Mouse (Mus musculus): ENCODE results near the gene Map3k14. TPM values are rescaled to one million over a fixed set of nuclear protein-coding genes. Genes with fewer than 3 reads are reported as not detected.
A peak's percentile ranks its signal among the peaks of the same experiment; 100 is the strongest.
"Not testable (repeated sequence)": the region's sequence is repeated elsewhere in the genome, so short reads cannot be mapped to it uniquely, and the experiment has no call there.

Gene Map3k14
- polyA plus RNA-seq, 1 experiment from 2014 or later, result 4.0 TPM

- Histone ChIP-seq H3K27ac (no peak overlapping the region), H3K9me3 (no peaks in the 10 kb centered on the region), H3K4me1 (peaks cover 17% of the 10 kb centered on the region), H3K36me3 (replicated peaks) (no peaks in the 10 kb centered on the region), H3K27me3 (ENCODE audit: poor library complexity, severe bottlenecking) (no peaks in the 10 kb centered on the region), H3K4me3 (no peak overlapping the region)
- 37% methylated on average over 14 of the region's 14 CpGs for WGBS
- no peak for DNase-seq (ENCODE audit: extremely low spot score, low spot score)
Measured at GRCm38 (mm10) chr11:103292152-103292889, 25.0 kb upstream of the Map3k14 start.

GRCm38 (mm10) chr11:103290841-103291240, 23.6 kb upstream of the Map3k14 start:
- not testable (repeated sequence) for DNase-seq (ENCODE audit: extremely low spot score, low spot score); H3K27ac ChIP-seq; H3K4me3 ChIP-seq; H3K27me3 ChIP-seq (ENCODE audit: poor library complexity, severe bottlenecking); H3K9me3 ChIP-seq; H3K36me3 ChIP-seq (replicated peaks)
- H3K4me1 ChIP-seq, result peaks cover 20% of the 10 kb centered on the region
- 93% methylated on average over 7 of the region's 7 CpGs for WGBS

DNA sequence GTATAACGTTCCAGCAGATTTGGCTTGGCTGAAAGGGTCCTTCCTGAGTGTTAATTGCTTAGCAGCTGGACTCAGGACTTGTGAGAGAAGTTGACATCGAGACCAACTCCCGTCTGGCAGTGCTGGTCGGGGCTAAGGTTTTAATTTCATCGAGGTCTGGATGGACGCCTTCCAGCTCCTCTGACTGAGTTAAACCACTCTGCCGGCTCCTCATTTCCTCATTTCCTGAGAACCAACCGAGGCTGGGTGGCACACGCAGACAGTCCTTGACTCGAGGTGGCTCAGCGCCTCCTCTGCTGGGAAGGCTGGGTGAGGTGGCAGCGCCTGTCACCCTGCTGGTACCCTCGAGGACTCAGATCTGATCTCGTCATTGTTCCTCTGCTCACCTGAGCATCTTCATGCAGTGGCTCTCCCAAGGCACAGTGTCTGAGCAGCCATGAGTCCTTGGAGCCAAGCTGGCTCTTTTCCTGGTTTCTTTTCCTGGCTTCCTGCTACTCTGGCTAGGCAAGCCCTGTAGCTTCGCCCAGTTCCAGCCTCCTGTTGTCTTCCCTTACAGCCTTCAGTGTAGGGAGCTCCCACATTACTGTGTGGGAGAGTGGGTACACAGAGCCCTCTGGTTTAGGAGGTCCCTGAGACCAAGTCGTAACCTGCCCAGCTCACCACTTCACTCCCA, 21.2 kb upstream of the Map3k14 start:
- Histone ChIP-seq H3K27ac (no peak overlapping the region), H3K9me3 (no peaks in the 10 kb centered on the region), H3K4me1 (peaks cover 22% of the 10 kb centered on the region), H3K4me3 (no peak overlapping the region), H3K27me3 (ENCODE audit: poor library complexity, severe bottlenecking) (no peaks in the 10 kb centered on the region), H3K36me3 (replicated peaks) (no peaks in the 10 kb centered on the region)
- no peak for DNase-seq (ENCODE audit: extremely low spot score, low spot score)
- 80% methylated on average over 16 of the region's 16 CpGs for WGBS

DNA sequence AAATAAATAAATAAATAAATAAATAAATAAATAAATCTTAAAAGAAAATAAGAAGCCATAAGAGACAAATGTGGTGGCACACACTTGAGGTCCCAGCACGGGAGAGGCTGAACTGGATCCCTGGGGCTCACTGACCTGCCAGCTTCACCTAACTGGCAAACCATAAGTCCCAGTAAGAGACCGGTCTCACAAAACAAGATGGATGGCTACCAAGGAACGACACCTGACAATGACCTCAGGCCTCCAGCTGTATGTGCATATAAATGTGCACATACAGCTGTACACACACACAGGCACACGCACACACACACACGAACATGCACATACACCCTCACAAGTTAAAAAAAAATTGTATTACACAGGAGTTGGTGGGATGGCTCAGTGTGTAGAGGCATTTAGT, 19.6 kb upstream of the Map3k14 start:
- 95% methylated on average over 5 of the region's 5 CpGs for WGBS
- no peak for DNase-seq (ENCODE audit: extremely low spot score, low spot score)

GRCm38 (mm10) chr11:103285951-103286350, 18.7 kb upstream of the Map3k14 start:
- Histone ChIP-seq H3K9me3 (no peaks in the 10 kb centered on the region), H3K36me3 (replicated peaks) (no peaks in the 10 kb centered on the region), H3K4me1 (peaks cover 12% of the 10 kb centered on the region), H3K27me3 (ENCODE audit: poor library complexity, severe bottlenecking) (no peaks in the 10 kb centered on the region), H3K4me3 (no peak overlapping the region), H3K27ac (peak overlapping the region; percentile 65)
- WGBS, result 68% methylated on average over 6 of the region's 6 CpGs
- DNase-seq (ENCODE audit: extremely low spot score, low spot score), result no peak

More for the DNA sequence above, 19.6 kb upstream of the Map3k14 start:
- Histone ChIP-seq H3K4me1 (peaks cover 12% of the 10 kb centered on the region), H3K27ac (no peak overlapping the region), H3K27me3 (ENCODE audit: poor library complexity, severe bottlenecking) (no peaks in the 10 kb centered on the region), H3K9me3 (no peaks in the 10 kb centered on the region), H3K36me3 (replicated peaks) (no peaks in the 10 kb centered on the region), H3K4me3 (no peak overlapping the region)

- H3K9me3 ChIP-seq, result no peaks in the 10 kb centered on the region
- H3K36me3 ChIP-seq (replicated peaks), result no peaks in the 10 kb centered on the region
- DNase-seq (ENCODE audit: extremely low spot score, low spot score), result no peak
- 88% methylated on average over 10 of the region's 10 CpGs for WGBS
- no peak overlapping the region for H3K4me3 ChIP-seq
- H3K27ac ChIP-seq, result peak overlapping the region; percentile 65
- H3K4me1 ChIP-seq, result peaks cover 17% of the 10 kb centered on the region
- no peaks in the 10 kb centered on the region for H3K27me3 ChIP-seq (ENCODE audit: poor library complexity, severe bottlenecking)
Measured at GRCm38 (mm10) chr11:103285276-103285675, 18.0 kb upstream of the Map3k14 start.

GRCm38 (mm10) chr11:103281784-103282183, 14.5 kb upstream of the Map3k14 start:
- no peak overlapping the region for H3K4me3 ChIP-seq
- DNase-seq (ENCODE audit: extremely low spot score, low spot score), result no peak
- H3K4me1 ChIP-seq, result peaks cover 17% of the 10 kb centered on the region
- H3K36me3 ChIP-seq (replicated peaks), result no peaks in the 10 kb centered on the region
- no peaks in the 10 kb centered on the region for H3K9me3 ChIP-seq
- H3K27me3 ChIP-seq (ENCODE audit: poor library complexity, severe bottlenecking), result no peaks in the 10 kb centered on the region
- peak overlapping the region; percentile 6; the same call in 1 of the 2 replicates for H3K27ac ChIP-seq
- WGBS, result 80% methylated on average over 7 of the region's 7 CpGs

- Histone ChIP-seq H3K36me3 (replicated peaks) (no peaks in the 10 kb centered on the region), H3K27me3 (ENCODE audit: poor library complexity, severe bottlenecking) (no peaks in the 10 kb centered on the region), H3K27ac (no peak overlapping the region), H3K4me1 (peaks cover 25% of the 10 kb centered on the region), H3K9me3 (no peaks in the 10 kb centered on the region), H3K4me3 (no peak overlapping the region)
- 94% methylated on average over 8 of the region's 8 CpGs for WGBS
- no peak for DNase-seq (ENCODE audit: extremely low spot score, low spot score)
Measured at GRCm38 (mm10) chr11:103276450-103276849, 9.2 kb upstream of the Map3k14 start.

DNA sequence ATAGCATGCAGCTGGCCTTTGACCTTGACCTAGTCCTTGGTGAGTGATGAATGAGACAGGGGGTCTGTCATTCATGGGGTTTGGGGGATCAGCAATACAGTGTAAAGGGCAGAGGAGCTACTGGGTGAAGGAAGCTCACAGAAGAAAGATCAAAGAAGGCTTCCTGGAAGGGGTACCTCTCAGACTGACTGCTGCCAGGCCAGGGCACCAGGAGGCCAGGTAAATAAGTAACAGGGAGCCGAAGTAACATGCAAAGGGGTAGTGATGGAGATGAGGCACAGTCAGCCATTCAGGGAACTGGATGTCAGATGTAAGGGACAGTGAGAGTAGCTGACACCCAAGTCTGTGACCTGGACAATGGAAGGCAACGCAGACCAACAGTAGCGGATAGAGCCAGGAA, 5.6 kb upstream of the Map3k14 start:
- H3K4me3 ChIP-seq, result no peak overlapping the region
- 94% methylated on average over 3 of the region's 3 CpGs for WGBS
- H3K27me3 ChIP-seq (ENCODE audit: poor library complexity, severe bottlenecking), result no peaks in the 10 kb centered on the region
- H3K36me3 ChIP-seq (replicated peaks), result no peaks in the 10 kb centered on the region
- no peak for DNase-seq (ENCODE audit: extremely low spot score, low spot score)
- H3K9me3 ChIP-seq, result no peaks in the 10 kb centered on the region
- peaks cover 30% of the 10 kb centered on the region for H3K4me1 ChIP-seq
- no peak overlapping the region for H3K27ac ChIP-seq

DNA sequence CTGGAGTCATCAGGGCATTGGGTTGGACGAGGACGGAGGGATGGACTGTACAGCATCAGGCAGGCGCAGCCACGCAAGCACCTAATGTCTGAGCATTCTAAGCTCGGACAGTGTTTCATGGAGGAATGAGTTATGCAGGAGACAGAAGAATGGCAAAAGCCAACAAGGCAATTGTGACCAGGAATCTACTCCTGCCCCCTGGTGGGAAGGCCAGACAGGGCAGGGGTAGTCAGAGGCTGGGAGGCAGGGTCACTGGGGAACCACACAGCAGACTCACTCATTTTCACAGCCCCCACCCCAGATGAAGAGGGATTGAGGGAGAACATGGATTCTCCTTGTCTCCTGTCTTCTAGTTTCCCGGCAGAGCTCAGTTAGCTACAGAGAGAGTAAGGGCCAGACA, 4.7 kb upstream of the Map3k14 start:
- H3K4me3 ChIP-seq, result no peak overlapping the region
- DNase-seq (ENCODE audit: extremely low spot score, low spot score), result no peak
- H3K36me3 ChIP-seq (replicated peaks), result no peaks in the 10 kb centered on the region
- peaks cover 39% of the 10 kb centered on the region for H3K4me1 ChIP-seq
- H3K27ac ChIP-seq, result peak overlapping the region; percentile 26; the same call in 1 of the 2 replicates
- WGBS, result 78% methylated on average over 6 of the region's 6 CpGs
- H3K9me3 ChIP-seq, result no peaks in the 10 kb centered on the region
- no peaks in the 10 kb centered on the region for H3K27me3 ChIP-seq (ENCODE audit: poor library complexity, severe bottlenecking)

- Histone ChIP-seq H3K9me3 (no peaks in the 10 kb centered on the region), H3K27me3 (ENCODE audit: poor library complexity, severe bottlenecking) (0 out of 2 replicates have a peak, but pooled peaks cover 4% of the 10 kb centered on the region), H3K4me1 (peaks cover 64% of the 10 kb centered on the region), H3K4me3 (no peak overlapping the region), H3K36me3 (replicated peaks) (no peaks in the 10 kb centered on the region), H3K27ac (no peak overlapping the region)
- 78% methylated on average over 5 of the region's 5 CpGs for WGBS
- DNase-seq (ENCODE audit: extremely low spot score, low spot score), result no peak
Measured at GRCm38 (mm10) chr11:103269426-103269825, 2.2 kb upstream of the Map3k14 start.

DNA sequence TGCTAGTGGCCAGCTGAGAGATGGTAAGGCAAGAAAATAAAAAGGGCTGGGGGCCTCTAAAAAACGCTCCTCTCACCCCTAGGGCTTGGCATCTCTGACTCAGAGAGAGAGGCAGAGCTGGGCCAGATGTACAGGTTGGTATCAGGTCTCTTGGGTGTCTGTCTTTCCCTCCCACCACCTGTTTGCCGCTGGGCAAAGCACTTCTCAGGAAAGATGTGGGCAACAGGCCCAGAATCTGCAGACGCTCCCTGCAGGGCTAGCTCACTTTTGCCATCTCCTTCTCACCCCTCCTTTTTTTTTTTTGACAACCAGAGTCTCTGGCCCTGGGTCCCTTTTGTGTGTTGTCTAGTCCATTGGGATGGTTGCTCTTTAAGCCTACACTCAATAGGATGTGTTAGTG, 1.6 kb upstream of the Map3k14 start:
- Histone ChIP-seq H3K4me3 (no peak overlapping the region), H3K27me3 (ENCODE audit: poor library complexity, severe bottlenecking) (0 out of 2 replicates have a peak, but pooled peaks cover 4% of the 10 kb centered on the region), H3K36me3 (replicated peaks) (no peaks in the 10 kb centered on the region), H3K4me1 (peaks cover 70% of the 10 kb centered on the region), H3K27ac (peak overlapping the region; percentile 90; the same call in 1 of the 2 replicates), H3K9me3 (no peaks in the 10 kb centered on the region)
- DNase-seq (ENCODE audit: extremely low spot score, low spot score), result no peak
- 88% methylated on average over 3 of the region's 3 CpGs for WGBS

DNA sequence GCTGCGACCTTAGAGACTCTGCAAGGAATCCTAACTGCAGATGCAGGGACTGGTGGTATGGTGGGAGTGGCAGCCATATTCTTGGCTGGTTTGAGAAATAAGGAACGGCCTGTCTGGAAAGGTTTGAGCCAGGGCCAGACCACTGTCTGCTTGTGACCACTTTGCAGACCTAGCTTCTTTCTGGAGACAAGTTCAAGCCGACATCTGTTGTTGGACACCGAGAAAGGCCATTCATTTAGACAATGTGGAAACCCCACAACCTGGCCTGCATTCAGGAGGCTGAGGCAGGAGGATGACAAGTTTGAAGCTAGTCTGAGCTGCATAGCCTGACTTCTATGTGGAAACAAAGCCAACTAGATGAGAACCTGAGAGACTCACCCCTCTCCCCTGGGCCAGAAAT, 1.1 kb upstream of the Map3k14 start:
- Histone ChIP-seq H3K9me3 (no peaks in the 10 kb centered on the region), H3K27ac (peak overlapping the region; percentile 90), H3K4me1 (peaks cover 75% of the 10 kb centered on the region), H3K4me3 (peak overlapping the region; percentile 66), H3K27me3 (ENCODE audit: poor library complexity, severe bottlenecking) (0 out of 2 replicates have a peak, but pooled peaks cover 4% of the 10 kb centered on the region), H3K36me3 (replicated peaks) (no peaks in the 10 kb centered on the region)
- whole genome bisulfite sequencing, result 82% methylated on average over 4 of the region's 4 CpGs
- no peak for DNase-seq (ENCODE audit: extremely low spot score, low spot score)
